Mouse (Mus musculus): ENCODE measurements around the gene Rasgrp2.
A peak's percentile ranks its signal among the peaks of the same experiment; 100 is the strongest.

The Rasgrp2 gene

GRCm38 (mm10) chr19:6382323-6382924 is 16.7 kb upstream of the Rasgrp2 start:
- no peak for DNase-seq (ENCODE audit: low read depth, low spot score)

GRCm38 (mm10) chr19:6383470-6383869 is 15.7 kb upstream of the Rasgrp2 start:
- no peak for DNase-seq (ENCODE audit: low read depth, low spot score)

- DNase-seq (ENCODE audit: low read depth, low spot score), result no peak
Measured at GRCm38 (mm10) chr19:6384128-6384527, 15.0 kb upstream of the Rasgrp2 start, which contains the start of gene Pygm. Pygm (plus strand) TSS chr19:6384399.

- no peak for DNase-seq (ENCODE audit: low read depth, low spot score)
Measured at GRCm38 (mm10) chr19:6384954-6385353, 14.2 kb upstream of the Rasgrp2 start.

- no peak for DNase-seq (ENCODE audit: low read depth, low spot score)
Measured at GRCm38 (mm10) chr19:6385419-6385818, 13.7 kb upstream of the Rasgrp2 start.

GRCm38 (mm10) chr19:6385821-6386220 is 13.3 kb upstream of the Rasgrp2 start:
- DNase-seq (ENCODE audit: low read depth, low spot score), result no peak

GRCm38 (mm10) chr19:6386234-6386633 is 12.9 kb upstream of the Rasgrp2 start:
- DNase-seq (ENCODE audit: low read depth, low spot score), result no peak

- no peak for DNase-seq (ENCODE audit: low read depth, low spot score)
Measured at GRCm38 (mm10) chr19:6388006-6388405, 11.1 kb upstream of the Rasgrp2 start.

- DNase-seq (ENCODE audit: low read depth, low spot score), result peak; percentile 88
Measured at GRCm38 (mm10) chr19:6389803-6390202, 9.3 kb upstream of the Rasgrp2 start.

- DNase-seq (ENCODE audit: low read depth, low spot score), result no peak
Measured at GRCm38 (mm10) chr19:6390251-6390650, 8.9 kb upstream of the Rasgrp2 start.

- peak; percentile 79 for DNase-seq (ENCODE audit: low read depth, low spot score)
Measured at GRCm38 (mm10) chr19:6392743-6393393, 6.3 kb upstream of the Rasgrp2 start.

GRCm38 (mm10) chr19:6393637-6394036 is 5.5 kb upstream of the Rasgrp2 start:
- DNase-seq (ENCODE audit: low read depth, low spot score), result no peak

- DNase-seq (ENCODE audit: low read depth, low spot score), result no peak
Measured at GRCm38 (mm10) chr19:6396237-6396636, 2.9 kb upstream of the Rasgrp2 start.

GRCm38 (mm10) chr19:6397582-6398249 is 1.4 kb upstream of the Rasgrp2 start:
- no peak for DNase-seq (ENCODE audit: low read depth, low spot score)

- DNase-seq (ENCODE audit: low read depth, low spot score), result peak; percentile 65
Measured at GRCm38 (mm10) chr19:6398447-6399284, 474 bp upstream of the Rasgrp2 start.

GRCm38 (mm10) chr19:6400096-6401086 is 1.3 kb downstream of the Rasgrp2 start:
- no peak for DNase-seq (ENCODE audit: low read depth, low spot score)

- peak; percentile 85 for DNase-seq (ENCODE audit: low read depth, low spot score)
Measured at GRCm38 (mm10) chr19:6401131-6401815, 2.1 kb downstream of the Rasgrp2 start.

- no peak for DNase-seq (ENCODE audit: low read depth, low spot score)
Measured at GRCm38 (mm10) chr19:6401951-6402350, 2.8 kb downstream of the Rasgrp2 start.

- DNase-seq (ENCODE audit: low read depth, low spot score), result no peak
Measured at GRCm38 (mm10) chr19:6403869-6404268, 4.7 kb downstream of the Rasgrp2 start.

- DNase-seq (ENCODE audit: low read depth, low spot score), result no peak
Measured at GRCm38 (mm10) chr19:6405433-6405832, 6.3 kb downstream of the Rasgrp2 start.
